Mouse (Mus musculus) cerebellum, postnatal 10 days (tissue): ENCODE measurements around the gene Atp6v0a1.

Experiments used
- DNase-seq, 2 experiments: peaks; one replicate each; pipeline ENCODE4 v3.0.0; 2021; ENCODE audit warnings: mixed read lengths in 2 of 2

Gene Atp6v0a1

DNA sequence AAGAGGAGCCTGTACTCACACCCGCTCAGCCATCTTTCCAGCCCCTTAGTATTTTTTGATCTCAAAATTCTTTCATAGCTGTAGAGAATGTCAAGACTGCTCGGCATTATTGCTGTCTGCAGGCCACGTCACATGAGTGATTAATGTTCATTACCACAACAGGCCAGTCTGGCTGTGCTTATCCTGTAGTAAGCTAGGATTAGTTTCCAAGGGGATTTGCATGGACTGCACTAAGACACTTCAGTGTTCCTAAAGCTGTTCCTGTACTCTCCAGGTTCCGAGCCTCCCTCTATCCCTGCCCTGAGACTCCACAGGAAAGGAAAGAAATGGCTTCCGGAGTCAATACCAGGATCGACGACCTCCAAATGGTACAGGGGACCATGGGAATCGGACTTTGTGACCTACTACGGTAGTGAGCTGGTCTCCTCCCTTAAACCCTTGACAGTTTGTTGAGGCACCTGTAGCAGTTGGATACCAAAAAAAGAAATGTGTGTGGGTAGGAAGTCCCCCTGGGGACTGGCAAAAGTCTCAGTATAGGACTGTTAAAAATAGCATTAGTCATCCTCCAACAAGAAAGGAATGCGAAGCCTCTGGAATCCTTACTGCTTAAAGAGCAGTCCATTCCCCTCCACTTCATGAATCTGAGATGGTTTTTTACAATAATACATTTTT lies 21.0 kb downstream of the Atp6v0a1 start:
- no peak for DNase-seq

DNA sequence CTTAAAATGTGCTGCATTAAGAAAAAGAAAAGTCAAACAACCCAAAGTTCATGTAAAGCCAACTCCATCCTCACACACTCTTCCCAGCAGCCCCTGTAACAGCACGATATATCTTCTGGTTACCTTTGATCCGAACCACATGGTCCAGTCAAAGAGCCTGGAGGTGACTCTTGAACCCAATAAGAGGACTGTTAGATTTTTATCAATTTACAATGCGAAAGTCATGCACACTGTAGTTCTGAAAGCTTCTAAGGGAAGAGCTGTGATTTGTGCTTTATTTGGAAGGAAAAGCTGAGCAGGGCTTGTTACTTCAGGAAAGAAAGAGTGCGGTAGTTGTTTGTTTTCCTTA lies 21.5 kb downstream of the Atp6v0a1 start:
- DNase-seq = no peak

- DNase-seq = no peak
These were observed 22.2 kb downstream of the Atp6v0a1 start for GRCm38 (mm10) chr11:101031470-101031869.

GRCm38 (mm10) chr11:101033856-101034500 lies 24.7 kb downstream of the Atp6v0a1 start:
- no peak for DNase-seq

GRCm38 (mm10) chr11:101034614-101035327 lies 25.5 kb downstream of the Atp6v0a1 start:
- no peak for DNase-seq

DNA sequence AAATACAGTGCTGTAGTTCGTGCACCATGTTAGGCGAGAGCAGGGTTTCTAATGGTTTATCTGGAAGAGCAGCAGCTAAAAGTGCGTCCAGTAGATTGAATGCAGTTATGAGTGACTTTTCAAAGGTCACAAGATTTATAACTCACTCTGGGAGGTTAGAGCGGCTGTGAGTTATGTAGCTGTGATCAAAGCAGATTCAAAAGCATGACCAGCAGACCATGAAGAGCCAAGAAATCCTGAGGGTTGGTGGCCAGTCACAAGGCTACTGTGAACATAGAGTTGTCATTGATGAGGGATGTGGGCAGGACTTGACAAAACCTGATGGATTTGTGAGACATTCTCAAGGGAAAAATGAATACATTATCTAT lies 26.1 kb downstream of the Atp6v0a1 start:
- no peak for DNase-seq

DNA sequence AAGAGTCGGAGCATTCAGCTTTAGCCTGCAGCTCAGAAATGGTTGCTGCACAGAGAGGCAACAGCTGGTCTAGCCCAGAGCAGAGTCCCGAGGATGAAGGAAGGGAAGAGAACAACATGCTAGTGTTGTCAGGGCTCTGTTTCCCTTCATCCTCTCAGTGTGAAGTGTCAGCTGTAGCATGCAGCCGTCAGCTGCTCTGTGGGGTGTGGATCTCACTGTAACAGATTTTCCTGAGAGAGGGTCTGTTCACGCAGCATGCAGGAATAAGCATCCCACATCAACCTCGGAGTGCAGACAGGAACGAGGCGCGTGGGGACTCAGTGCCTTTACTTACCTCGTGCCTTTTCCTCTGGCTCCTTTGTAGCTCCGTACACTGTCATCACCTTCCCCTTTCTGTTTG lies 28.5 kb downstream of the Atp6v0a1 start:
- DNase-seq = no peak

DNA sequence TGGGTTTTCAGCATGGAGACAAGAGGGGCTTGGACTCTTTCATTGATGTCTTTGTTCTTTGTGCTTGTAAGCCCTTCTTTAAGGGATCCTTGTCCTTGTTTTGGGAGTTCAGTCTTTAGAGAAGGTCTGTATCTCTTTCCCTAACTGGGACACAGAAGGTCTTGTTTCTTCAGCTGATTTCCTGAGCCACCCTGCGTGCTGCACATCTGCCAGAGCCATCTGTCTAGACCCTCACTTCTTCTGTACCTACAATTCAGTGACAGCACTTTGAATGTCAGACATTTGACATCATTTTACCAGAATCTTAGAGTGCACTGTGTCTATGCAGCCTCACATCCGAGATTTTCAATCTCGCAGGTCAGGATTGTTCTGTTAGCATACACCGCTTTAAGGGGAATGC lies 36.6 kb downstream of the Atp6v0a1 start:
- DNase-seq = peak in 1 of 2 experiments; percentile 38

DNA sequence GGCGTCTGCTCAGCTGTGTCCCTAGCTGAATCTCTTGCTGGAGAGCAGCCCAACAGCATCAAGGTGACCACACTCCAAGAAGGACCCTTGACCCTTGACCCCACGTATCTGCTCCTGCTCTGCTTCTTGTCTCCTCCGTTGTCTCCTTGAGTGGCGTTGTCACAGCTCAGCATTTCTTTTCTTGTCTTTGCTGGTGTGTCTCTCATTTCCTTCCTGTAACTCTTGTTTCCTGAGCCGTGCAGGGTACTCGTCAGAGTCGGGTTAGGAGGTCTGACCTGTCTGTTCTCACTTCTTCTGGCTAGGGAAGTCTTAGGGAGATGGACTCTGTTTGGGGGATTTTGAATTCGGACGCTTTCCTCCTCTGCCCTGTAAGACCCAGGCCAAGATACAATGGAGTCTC lies 37.2 kb downstream of the Atp6v0a1 start:
- DNase-seq = peak in 1 of 2 experiments; percentile 48

DNA sequence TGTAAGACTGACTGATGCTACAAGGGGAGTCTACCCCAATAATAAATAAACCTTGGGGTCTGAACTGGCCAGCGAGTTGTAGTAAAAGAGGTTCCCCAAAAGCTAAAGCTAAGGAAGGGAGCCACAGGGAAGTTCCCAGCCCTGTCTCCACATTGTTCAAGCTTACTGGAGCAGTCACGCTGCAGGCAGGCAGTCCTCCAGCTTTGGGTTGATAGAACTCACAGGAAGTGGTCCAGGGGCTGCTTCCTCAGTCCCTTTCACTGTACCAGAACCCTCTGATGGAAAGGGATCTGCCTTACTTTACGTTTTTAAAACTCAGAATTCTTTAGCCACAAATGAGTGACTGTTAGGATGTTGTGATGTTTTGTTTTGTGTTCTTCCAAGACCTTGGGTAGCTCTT lies 38.2 kb downstream of the Atp6v0a1 start:
- no peak for DNase-seq

DNA sequence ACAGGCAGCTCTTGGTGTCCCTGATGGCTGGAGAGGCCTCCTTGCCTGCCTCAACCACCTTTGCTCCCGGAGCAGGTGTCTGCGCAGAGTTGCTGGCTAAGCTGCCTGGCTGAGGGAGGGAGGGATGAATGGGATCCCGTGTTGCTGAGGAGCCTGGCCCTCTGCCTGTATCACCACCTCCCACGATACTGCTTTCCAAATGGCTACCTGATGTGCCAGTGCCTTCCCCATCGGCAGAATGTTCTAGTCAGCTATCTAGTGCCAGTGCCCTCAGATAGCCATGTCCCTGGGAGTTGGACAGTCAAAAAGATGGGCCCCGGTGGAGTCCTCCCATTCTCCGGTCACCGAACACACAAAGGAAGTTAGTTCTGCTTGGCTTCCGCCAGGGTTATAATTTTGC lies 41.1 kb downstream of the Atp6v0a1 start:
- peak; percentile 73 to 78 for DNase-seq

- DNase-seq = peak; percentile 73
These were observed 41.8 kb downstream of the Atp6v0a1 start for GRCm38 (mm10) chr11:101051051-101051493.

DNA sequence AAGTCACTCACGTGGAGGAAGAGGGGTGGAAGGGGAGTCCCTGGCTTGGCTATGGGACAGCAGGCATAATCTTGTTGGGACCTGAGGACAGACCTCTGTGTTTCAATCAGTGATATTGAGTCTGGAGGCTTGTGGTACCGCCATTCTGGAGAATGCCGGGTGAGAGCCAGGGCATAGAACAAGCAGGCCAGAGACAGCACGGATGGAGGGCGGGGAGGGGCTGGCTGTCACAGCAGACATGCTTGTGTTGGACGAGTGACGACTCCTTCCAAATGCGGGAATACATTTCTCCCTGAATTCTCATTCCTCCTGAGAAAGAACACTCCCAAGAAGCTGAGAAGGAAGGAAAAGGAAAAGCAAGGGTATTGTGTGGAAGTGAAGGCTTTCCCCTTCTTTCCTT lies 42.4 kb downstream of the Atp6v0a1 start:
- peak; percentile 58 to 69 for DNase-seq

DNA sequence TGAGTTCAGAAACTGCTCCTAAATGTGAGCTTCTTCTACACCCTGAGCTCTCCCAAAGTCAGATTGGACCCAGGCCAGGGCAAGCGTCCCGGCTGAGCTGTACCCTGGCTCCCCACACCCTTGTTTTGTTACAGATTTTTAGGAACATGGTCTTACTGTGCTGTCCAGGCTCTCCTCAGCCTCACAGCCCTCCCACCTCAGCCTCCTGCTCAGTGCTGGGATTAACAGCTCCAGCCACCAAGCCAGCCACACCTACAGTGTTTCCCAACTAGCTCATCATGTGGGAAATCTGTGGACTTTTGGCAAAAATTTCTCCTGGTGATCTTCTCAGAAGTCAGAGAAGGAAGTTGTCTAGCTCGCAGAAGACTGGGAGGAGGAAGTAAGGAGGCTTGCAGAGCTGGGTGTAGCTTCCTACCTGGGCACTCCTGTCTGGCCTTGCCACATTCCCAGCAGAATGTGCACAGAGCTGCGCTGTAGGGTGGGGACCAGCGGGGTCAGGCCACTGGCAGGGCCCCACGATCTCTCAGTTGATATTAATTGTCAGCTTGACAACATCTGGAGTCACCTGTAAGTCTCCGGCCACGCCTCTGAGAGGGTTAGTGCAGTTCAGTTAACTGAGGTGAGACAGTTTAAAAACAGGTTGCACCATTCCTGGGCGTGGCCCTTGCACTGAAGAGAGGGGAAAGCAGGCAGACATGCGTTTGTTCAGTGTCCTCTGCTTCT lies 43.7 kb downstream of the Atp6v0a1 start:
- DNase-seq = peak in 1 of 2 experiments; percentile 36

DNA sequence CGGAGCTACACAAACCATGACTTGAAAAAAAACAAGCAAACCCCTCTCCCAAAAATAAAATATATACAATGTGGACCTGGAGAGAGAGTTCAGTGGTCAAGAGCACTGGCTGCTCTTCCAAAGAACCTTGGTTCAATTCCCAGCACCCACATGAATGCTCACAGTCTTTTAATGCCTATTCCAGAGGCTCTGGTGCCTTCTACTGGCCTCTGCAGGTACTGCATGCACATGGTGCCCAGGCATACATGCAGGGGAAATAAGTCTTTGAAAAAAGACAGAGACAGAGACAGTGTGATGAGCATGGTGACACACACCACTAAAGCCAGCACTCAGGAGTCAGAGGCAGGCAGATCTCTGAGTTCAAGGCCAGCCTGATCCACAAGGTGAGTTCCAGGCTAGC lies 44.7 kb downstream of the Atp6v0a1 start:
- no peak for DNase-seq

DNA sequence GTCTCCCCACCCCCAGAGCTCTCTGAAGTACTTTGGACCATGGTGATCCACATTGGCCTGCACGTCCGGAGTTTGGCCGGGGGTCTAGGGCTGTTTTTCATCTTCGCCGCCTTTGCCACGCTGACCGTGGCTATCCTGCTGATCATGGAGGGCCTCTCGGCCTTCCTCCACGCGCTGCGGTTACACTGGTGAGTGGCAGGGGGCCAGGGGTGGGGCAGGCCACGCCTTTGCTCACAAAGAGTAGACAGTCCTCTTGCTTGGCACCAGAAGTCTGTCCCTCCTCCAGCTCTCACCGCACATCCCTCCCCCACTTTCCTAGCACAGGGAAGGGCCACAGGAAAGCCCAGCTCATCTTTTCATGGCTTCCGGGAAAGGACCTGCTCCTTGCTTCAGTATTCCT lies 46.2 kb downstream of the Atp6v0a1 start:
- peak in 1 of 2 experiments; percentile 22 for DNase-seq

DNA sequence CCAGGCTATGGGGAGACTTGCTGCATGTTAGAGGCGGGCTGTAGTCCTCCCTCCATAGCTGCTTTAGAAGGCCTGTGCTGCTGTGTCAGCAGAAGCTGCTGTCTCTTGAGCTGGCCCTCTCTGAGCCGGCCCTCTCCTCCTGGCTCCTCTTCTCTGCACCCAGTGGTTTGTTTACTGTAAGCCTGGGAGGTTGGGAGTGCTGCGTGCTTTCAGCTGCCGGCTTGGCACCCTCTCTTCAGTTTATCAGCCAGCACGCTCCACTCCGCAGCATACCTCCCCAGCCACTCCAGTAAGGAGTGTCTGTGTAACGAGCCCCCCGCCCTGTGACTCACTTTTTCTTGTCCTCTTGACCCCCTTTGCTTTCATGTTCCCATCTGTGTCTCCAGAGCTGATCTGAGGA lies 47.6 kb downstream of the Atp6v0a1 start:
- DNase-seq = peak in 1 of 2 experiments; percentile 10

DNA sequence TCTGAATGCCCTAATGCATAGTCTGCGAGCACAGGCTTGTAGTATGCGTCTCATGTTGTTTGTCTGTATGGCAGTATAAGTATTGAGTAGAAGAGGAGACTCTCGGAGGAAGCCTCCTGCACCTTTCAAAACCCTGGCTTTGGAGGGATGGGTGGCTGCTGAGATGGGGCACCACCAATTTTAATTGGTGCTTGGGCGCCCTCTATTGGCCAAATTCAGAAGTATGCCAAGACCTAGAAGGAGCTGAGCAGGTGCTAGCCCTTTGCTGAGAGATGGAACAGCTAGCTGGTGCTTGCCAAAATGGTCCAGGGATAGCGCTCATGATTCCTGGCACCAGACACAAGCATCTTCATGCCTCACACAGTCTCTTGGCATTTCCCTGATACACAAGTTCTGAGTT lies 48.6 kb downstream of the Atp6v0a1 start:
- DNase-seq = peak; percentile 95 to 98

DNA sequence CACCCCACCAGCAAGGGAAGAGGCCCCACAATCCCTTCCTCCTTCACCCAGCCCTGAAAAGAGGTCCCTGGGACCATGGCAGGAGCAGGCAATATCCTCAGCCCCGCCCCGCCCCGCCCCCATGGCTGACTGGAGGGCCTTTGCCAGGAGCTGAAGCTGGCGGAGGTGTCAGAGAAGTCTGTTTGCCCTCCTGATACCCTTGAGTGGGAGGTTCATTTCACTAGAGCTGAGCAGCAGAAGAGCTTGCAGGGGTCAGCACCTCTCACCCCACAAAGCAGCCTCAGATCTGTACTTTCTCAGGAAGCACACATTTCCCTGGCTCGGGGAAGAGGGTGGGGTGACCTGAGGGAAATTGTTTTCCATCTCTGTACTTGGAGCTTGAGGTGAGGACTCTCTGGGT lies 49.5 kb downstream of the Atp6v0a1 start:
- DNase-seq = no peak

DNA sequence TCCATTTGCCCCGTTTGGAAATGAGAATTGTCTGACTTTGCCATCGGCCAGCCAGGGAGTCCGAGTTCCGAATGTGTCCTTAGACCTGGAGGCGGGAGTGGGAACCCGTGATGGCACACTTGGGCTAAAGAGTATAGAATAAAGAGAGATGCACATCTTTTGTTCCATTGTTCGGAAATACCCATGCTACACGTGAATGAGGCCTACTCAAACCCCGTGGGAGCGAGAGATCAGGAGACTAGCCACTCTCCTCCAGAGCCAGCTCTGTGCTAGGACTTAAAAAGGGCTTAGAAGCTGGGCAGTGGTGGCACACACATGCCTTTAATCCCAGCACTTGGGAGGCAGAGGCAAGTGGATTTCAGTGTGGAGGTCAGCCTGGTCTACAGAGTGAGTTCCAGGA lies 50.2 kb downstream of the Atp6v0a1 start:
- no peak for DNase-seq

- DNase-seq = peak; percentile 72 to 79
These were observed 50.9 kb downstream of the Atp6v0a1 start for GRCm38 (mm10) chr11:101060126-101060525.

GRCm38 (mm10) chr11:101061049-101061448 lies 51.8 kb downstream of the Atp6v0a1 start:
- no peak for DNase-seq

DNA sequence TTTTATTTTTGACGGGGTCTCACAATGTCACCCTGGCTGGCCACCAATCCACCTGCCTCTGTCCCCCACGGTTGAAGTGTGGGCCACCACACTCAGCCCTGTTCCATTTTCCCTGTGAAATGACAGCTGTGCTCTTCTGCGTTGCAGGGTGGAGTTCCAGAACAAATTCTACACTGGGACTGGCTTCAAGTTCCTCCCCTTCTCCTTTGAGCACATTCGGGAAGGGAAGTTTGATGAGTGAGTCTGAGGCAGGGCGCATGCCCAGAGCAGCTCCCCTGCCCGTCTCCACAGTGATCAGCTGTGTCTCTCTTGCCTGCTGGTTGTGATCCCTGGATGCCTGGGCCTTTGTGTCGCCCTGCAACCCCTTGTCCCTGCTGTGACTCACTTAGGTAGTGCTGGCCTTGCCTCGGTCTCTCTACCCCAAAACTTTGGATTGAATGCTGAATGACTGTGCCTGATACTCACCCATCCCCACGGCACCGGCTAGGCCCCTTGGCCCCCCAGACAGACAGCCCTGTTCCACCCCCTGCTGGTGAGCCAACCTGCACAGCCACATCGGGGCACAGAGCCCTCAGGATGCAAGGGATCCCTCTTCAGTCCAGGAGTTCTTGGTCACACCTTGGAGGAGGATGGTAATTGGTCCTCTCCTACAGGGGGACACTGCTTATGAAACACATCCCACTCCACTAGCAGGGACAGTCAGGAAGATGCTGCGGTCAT lies 53.1 kb downstream of the Atp6v0a1 start:
- DNase-seq = no peak
